Mouse (Mus musculus): ENCODE measurements around the gene D030056L22Rik. TPM values are rescaled to one million over a fixed set of nuclear protein-coding genes. Genes with fewer than 3 reads are reported as not detected.

D030056L22Rik gene
- 193 TPM for polyA plus RNA-seq (2014; fragmentation: Illumina TruSeq; extraction: RNeasy Lipid Tissue Mini Kit (QIAGEN cat#74804); ENCODE audit: low read depth, low replicate concordance)

GRCm38 (mm10) chr19:18712866-18713300, at the start of gene D030056L22Rik:
Gene D030056L22Rik, plus strand, starts transcription at chr19:18713193.

GRCm38 (mm10) chr19:18670608-18671007, 42.4 kb upstream of the D030056L22Rik start, which contains the start of gene Carnmt1:
Gene Carnmt1, plus strand, starts transcription at chr19:18670764.

GRCm38 (mm10) chr19:18749598-18750339, 36.8 kb downstream of the D030056L22Rik start, which contains the start of gene Trpm6:
Gene Trpm6, plus strand, starts transcription at chr19:18749983.

Other genes with a start within 250 kb of the D030056L22Rik start
- gene Ostf1, start 81.4 kb upstream of the D030056L22Rik start, polyA plus RNA-seq (2014; fragmentation: Illumina TruSeq; extraction: RNeasy Lipid Tissue Mini Kit (QIAGEN cat#74804); ENCODE audit: low read depth, low replicate concordance), result 7.2 TPM
- gene Nmrk1, start 81.2 kb upstream of the D030056L22Rik start, polyA plus RNA-seq (2014; fragmentation: Illumina TruSeq; extraction: RNeasy Lipid Tissue Mini Kit (QIAGEN cat#74804); ENCODE audit: low read depth, low replicate concordance), result 6.9 TPM
- gene Carnmt1, start 42.4 kb upstream of the D030056L22Rik start, polyA plus RNA-seq (2014; fragmentation: Illumina TruSeq; extraction: RNeasy Lipid Tissue Mini Kit (QIAGEN cat#74804); ENCODE audit: low read depth, low replicate concordance), result 99.0 TPM
- 30.5 TPM for gene Trpm6, start 36.8 kb downstream of the D030056L22Rik start, polyA plus RNA-seq (2014; fragmentation: Illumina TruSeq; extraction: RNeasy Lipid Tissue Mini Kit (QIAGEN cat#74804); ENCODE audit: low read depth, low replicate concordance)